Mouse (Mus musculus) cerebellum, adult 2 months (tissue): ENCODE measurements around the gene Omd.

ENCODE experiments used
- CTCF ChIP-seq: fragments of 200-500 bp; IDR thresholded peaks from 2 replicates; pipeline ENCODE4 v1.5.1; 2011; ENCODE audit warnings: low read depth, mild to moderate bottlenecking, control low read depth, low read length, moderate library complexity, borderline replicate concordance; ENCODE audit not compliant: insufficient read depth
- POLR2A ChIP-seq: fragments of 200-500 bp; IDR thresholded peaks from 2 replicates; pipeline ENCODE4 v1.6.1; 2011; ENCODE audit warnings: low read length, control low read depth, borderline replicate concordance; ENCODE audit not compliant: insufficient read depth

- TF ChIP-seq CTCF (no peak), POLR2A (no peak)
These were observed 3.8 kb downstream of the Omd start for GRCm38 (mm10) chr13:49586062-49586461.
